Mouse (Mus musculus): Measurements from ENCODE around the gene Scyl1. TPM values are rescaled to one million over a fixed set of nuclear protein-coding genes. Genes with fewer than 3 reads are reported as not detected.

The Scyl1 gene
- polyA plus RNA-seq, 1 experiment, result 83.1 TPM

DNA sequence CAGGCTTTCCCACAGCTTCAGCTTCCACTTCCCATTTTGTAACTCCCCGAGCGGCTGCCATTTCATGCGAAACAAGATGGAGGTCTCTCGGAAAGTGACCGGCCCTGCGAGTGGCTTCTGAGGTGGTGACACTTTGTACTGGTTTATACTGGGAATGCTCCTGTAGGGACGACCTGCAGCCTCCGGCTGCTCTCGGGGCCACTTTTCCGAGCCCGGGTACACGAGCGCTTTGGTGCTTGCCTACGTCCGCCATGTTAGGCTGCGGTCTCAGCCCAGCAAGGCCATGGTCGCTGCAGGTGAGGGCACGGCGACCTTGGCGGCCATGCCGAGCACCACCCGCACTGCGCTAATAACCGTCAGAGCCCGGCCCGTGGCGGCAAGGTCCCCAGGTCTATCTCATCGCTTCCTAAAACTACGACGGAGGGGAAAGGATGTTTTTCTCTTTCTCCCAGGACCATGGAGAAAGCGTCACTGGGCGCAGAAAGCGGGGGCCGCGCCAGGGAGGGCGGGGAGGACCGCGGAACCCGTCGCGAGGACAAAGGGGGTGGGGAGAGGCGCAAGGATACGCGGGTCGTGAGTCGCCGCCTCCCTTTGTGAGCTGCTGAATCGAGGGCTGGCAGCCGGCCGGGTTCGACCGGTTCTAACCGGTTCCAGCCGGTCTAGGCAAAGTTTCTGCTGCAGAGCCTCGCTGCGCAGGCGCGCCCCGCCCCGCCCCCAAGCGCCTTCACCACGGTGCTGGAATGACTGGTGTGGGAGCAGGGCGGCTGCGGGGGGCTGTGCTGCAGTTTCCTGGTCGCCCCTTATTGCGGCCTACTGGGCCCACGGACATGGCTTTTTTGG lies 32.0 kb upstream of the Scyl1 start:
- H3K27ac ChIP-seq (ENCODE audit: insufficient read depth, low read length), result peak overlapping the region; percentile 100
- TF ChIP-seq POLR2A (IDR thresholded peaks at IDR 0.05; ENCODE audit: low read depth, low read length), result peak; percentile 65
- TF ChIP-seq CTCF (IDR thresholded peaks at IDR 0.05; ENCODE audit: borderline replicate concordance, insufficient read depth, low read length), result no peak
- H3K4me3 ChIP-seq (ENCODE audit: insufficient read depth, low read length), result peak overlapping the region; percentile 23
- H3K4me1 ChIP-seq (ENCODE audit: control insufficient read depth, insufficient read depth, low read length), result peaks cover 17% of the 10 kb centered on the region

DNA sequence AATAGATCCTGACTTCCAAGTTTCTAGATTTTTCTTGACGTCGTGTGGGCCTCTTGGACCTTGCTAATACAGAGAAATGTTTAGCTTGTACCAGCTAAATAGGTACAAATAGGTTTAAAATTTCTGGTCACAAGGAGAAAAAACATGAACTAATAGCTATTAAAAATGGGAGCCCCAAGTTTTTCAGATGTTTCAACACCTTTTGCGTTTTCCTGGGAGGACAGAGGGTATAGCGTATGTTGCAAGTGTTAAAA lies 31.5 kb upstream of the Scyl1 start:
- TF ChIP-seq POLR2A (IDR thresholded peaks at IDR 0.05; ENCODE audit: low read depth, low read length) (no peak), CTCF (IDR thresholded peaks at IDR 0.05; ENCODE audit: borderline replicate concordance, insufficient read depth, low read length) (no peak)
- peaks cover 16% of the 10 kb centered on the region for H3K4me1 ChIP-seq (ENCODE audit: control insufficient read depth, insufficient read depth, low read length)
- H3K4me3 ChIP-seq (ENCODE audit: insufficient read depth, low read length), result 0 out of 2 replicates have a peak overlapping the region, but pooled peaks have one; percentile 23
- peak overlapping the region; percentile 99 for H3K27ac ChIP-seq (ENCODE audit: insufficient read depth, low read length)

DNA sequence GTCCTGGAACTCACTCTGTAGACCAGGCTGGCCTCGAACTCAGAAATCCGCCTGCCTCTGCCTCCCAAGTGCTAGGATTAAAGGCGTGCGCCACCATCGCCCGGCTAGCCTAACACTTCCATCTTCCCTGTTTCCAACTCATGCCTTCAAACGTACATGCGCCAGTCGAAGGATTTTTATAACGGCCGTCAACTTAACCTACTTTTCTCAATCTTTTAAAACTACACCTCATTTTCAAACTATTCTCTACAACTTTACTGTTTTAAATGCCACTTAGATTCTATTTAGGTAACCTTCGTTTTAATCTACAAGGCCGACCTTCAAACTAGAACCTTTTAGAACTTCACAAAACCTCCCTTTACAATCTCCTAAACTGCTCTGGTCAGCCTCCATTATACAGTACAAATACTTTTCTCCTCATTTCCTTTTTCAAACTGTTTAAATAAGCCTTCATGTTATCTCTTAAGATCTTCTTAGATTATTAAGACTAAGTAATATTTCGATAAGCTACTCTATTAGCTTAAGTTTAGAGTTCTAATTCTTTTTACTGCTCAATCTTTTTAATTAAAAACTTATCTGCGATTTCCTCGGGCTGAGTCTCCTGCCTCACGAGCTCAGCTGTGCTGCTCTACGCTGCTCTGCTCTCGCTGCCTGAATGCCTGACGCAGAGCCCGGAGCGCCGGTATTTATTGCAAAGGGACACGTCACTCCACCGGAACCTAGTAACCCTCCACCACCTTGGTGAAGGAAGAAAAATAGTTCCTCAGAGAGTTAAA lies 31.0 kb upstream of the Scyl1 start:
- peak overlapping the region; percentile 79 for H3K4me3 ChIP-seq (ENCODE audit: insufficient read depth, low read length)
- H3K4me1 ChIP-seq (ENCODE audit: control insufficient read depth, insufficient read depth, low read length), result peaks cover 16% of the 10 kb centered on the region
- peak overlapping the region; percentile 99 for H3K27ac ChIP-seq (ENCODE audit: insufficient read depth, low read length)
- TF ChIP-seq CTCF (IDR thresholded peaks at IDR 0.05; ENCODE audit: borderline replicate concordance, insufficient read depth, low read length) (no peak), POLR2A (IDR thresholded peaks at IDR 0.05; ENCODE audit: low read depth, low read length) (peak; percentile 100)

DNA sequence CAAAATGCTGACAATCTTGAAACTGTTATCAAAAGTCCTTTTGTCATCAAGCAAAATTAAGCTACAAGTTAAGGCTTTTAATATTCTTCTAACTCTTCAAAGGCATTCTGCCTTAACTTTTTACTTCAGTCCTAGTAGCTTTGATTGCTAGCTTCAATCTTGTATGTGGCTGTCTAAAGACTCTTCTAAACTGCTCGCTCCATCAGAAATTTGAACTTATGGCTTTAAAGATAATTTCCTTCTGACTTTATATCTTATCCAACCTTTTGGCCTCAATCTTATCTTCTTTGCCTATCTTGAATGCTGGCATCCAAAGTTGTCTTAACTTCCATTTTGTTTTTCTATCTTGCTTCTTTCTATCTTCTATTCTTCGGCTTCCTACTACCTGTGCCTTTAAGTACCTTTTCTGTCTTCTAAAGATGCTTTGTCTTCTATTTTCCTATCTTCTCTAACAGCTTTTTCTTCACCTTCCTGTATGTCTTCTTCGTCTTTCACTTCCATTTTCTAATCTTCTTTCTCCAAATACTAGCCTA lies 30.3 kb upstream of the Scyl1 start:
- H3K4me1 ChIP-seq (ENCODE audit: control insufficient read depth, insufficient read depth, low read length), result peaks cover 13% of the 10 kb centered on the region
- H3K4me3 ChIP-seq (ENCODE audit: insufficient read depth, low read length), result peak overlapping the region; percentile 97
- TF ChIP-seq CTCF (IDR thresholded peaks at IDR 0.05; ENCODE audit: borderline replicate concordance, insufficient read depth, low read length) (no peak), POLR2A (IDR thresholded peaks at IDR 0.05; ENCODE audit: low read depth, low read length) (no peak)
- H3K27ac ChIP-seq (ENCODE audit: insufficient read depth, low read length), result peak overlapping the region; percentile 78

DNA sequence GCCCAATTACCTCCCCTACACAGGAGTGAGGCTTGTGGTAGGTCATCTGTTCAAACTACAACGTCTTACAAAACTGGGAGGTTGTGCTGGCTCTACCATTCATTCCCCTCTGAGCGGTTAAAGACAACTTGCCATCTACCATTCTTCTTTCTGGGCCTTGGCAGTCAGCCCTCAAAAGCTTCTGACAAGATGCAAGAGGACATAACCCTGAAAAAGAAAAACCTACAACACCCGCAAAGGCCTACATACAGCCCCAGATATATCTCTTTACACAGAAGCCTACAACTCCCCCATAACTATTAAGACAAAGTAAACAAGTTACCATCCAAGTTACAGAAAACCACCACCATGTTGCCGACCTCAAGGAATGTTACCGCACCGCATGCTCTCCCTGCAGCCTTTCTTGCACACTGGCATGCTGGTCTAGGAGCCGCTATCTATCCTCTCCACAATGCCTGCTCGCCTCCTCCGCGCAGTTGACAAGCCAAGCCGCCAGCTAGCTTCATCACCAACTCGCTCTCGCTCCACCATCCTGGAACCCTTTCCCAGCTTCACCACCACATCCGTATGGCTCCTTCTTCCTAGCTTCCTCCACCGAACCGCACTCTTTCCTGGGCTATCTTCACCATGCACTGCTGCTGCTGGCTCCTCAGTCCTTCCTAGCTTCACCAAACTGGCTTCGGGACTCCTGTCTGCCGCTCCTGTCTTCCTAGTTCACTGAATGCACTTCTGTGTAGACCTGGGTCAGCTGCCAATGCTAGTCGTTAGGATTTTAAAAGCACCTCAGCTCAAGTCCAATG lies 29.6 kb upstream of the Scyl1 start:
- Histone ChIP-seq H3K4me1 (ENCODE audit: control insufficient read depth, insufficient read depth, low read length) (peaks cover 10% of the 10 kb centered on the region), H3K27ac (ENCODE audit: insufficient read depth, low read length) (peak overlapping the region; percentile 78), H3K4me3 (ENCODE audit: insufficient read depth, low read length) (peak overlapping the region; percentile 97)
- TF ChIP-seq CTCF (IDR thresholded peaks at IDR 0.05; ENCODE audit: borderline replicate concordance, insufficient read depth, low read length) (0 out of 2 replicates have a peak, but pooled peaks have one; percentile 15), POLR2A (IDR thresholded peaks at IDR 0.05; ENCODE audit: low read depth, low read length) (peak; percentile 99)

DNA sequence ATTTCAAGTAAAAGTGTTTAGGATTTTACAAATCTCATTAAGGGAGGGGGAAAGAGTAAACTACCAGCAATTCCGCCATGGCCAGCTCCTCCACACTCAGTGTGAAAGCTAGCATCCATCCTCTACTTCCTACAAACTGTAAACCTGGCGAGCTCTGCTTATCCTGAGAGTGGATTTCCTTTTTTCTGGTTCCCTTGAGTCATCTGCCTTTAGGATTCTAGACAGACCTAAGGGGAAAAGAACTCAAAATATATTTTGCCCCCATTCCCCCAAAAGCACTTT lies 29.1 kb upstream of the Scyl1 start:
- Histone ChIP-seq H3K4me1 (ENCODE audit: control insufficient read depth, insufficient read depth, low read length) (peaks cover 8% of the 10 kb centered on the region), H3K4me3 (ENCODE audit: insufficient read depth, low read length) (peak overlapping the region; percentile 97), H3K27ac (ENCODE audit: insufficient read depth, low read length) (peak overlapping the region; percentile 78)
- TF ChIP-seq CTCF (IDR thresholded peaks at IDR 0.05; ENCODE audit: borderline replicate concordance, insufficient read depth, low read length), result no peak
- no peak; the same call in 1 of the 2 replicates for TF ChIP-seq POLR2A (IDR thresholded peaks at IDR 0.05; ENCODE audit: low read depth, low read length)

DNA sequence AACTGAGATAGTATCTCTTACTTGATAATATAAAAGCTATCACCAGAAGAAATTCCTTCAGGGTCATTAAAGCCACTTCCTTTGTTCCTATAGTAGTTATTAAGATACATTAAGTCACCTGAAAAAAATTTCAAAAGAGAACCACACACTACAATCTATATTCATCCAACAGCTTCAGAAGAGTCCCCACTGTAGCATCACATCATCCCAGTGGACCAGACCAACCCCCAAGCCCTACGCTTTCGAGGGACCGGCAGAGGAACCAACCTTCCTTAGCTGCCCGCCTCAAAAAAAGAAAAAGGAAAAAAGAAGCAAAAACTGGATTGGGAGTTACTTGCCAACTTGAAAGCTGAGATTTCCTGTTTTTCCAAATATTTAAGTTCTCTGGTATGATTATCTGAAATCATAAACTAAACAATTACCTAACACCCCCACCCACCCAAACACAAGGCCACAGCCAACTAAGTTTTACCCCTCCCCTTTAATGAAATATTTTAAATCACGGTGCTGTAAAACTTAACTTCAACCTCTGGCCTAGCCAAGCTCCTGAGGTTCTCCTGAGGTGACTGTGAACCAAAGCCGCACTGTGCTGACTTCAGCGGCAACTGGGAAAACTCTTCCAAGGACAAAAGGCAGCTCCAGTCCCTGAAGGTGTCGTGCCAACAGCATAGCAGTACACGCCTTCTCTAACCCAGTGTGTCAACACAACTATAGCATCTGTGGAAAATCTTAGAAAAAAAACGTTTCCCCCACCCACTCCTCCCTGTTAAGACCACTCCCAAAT lies 28.5 kb upstream of the Scyl1 start:
- TF ChIP-seq CTCF (IDR thresholded peaks at IDR 0.05; ENCODE audit: borderline replicate concordance, insufficient read depth, low read length) (no peak), POLR2A (IDR thresholded peaks at IDR 0.05; ENCODE audit: low read depth, low read length) (peak; percentile 81)
- Histone ChIP-seq H3K27ac (ENCODE audit: insufficient read depth, low read length) (peak overlapping the region; percentile 78), H3K4me3 (ENCODE audit: insufficient read depth, low read length) (peak overlapping the region; percentile 97), H3K4me1 (ENCODE audit: control insufficient read depth, insufficient read depth, low read length) (peaks cover 4% of the 10 kb centered on the region; the same call in 1 of the 2 replicates)

DNA sequence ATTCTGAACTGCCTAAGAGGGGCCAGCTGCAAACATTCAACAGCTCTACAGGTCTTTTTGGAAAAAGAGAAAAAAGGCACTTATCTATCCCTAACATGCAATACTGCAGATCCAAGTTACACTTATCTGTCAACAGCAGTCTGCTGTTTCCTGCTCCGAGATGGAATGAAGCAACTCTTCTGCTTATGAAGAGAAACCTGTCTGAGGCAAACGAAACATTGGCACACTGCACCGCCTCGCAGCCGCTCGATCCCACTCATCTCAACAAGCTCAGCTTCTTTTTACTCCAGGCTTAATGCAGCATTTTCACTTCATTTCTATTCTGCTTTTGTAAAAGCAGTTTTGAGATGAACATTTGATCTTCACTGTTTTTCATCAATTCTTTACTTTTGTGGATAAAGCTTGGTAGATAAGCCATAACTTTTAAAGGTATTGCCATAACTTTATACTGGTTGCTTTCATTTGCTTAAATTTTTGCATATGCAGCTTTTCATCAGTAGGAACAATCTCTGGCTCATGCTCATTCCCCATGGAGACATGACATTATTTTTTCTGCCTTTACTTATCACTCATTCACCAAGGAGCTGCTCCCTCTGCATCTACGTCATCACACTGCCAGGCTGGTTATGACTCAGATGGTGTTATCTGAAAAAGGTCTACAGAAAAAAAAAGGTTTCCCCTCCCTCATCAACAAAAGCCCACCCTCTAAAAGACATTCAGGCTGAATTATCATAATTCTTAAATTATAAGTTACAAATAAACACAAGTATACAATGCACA lies 27.7 kb upstream of the Scyl1 start:
- Histone ChIP-seq H3K27ac (ENCODE audit: insufficient read depth, low read length) (peak overlapping the region; percentile 62), H3K4me3 (ENCODE audit: insufficient read depth, low read length) (peak overlapping the region; percentile 99), H3K4me1 (ENCODE audit: control insufficient read depth, insufficient read depth, low read length) (0 out of 2 replicates have a peak, but pooled peaks cover under 1% of the 10 kb centered on the region)
- TF ChIP-seq CTCF (IDR thresholded peaks at IDR 0.05; ENCODE audit: borderline replicate concordance, insufficient read depth, low read length) (no peak), POLR2A (IDR thresholded peaks at IDR 0.05; ENCODE audit: low read depth, low read length) (peak; percentile 73)
